Mouse (Mus musculus): ENCODE measurements at regions not wholly inside any gene's neighbourhood (a gene's known extent, or its start where the extent isn't known, plus 50 kb on each side); places are given as distances from the start of the nearest gene placed in this dataset.
A peak's percentile ranks its signal among the peaks of the same experiment; 100 is the strongest.

DNA sequence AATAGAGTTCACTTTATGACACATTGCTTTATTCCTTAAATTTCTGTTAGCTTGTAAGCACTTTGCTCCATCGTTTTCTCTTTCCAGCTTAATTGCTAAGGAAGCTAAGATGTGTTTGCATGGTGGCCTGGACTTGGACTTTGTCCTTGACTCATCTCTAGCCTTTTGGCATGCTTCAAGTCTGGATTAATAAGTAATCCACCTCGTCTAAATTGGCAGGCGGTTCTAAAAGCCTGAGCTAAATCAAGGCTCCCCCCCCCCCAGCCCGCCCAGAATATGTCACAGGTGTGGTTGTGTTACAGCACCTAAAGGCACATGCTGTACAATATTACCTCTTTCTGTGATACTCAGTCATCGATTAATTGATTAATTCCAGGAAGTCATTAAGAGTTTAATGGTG is 94.7 kb upstream of the Slc13a1 start:
- DNase-seq, result peak; percentile 4 to 24

DNA sequence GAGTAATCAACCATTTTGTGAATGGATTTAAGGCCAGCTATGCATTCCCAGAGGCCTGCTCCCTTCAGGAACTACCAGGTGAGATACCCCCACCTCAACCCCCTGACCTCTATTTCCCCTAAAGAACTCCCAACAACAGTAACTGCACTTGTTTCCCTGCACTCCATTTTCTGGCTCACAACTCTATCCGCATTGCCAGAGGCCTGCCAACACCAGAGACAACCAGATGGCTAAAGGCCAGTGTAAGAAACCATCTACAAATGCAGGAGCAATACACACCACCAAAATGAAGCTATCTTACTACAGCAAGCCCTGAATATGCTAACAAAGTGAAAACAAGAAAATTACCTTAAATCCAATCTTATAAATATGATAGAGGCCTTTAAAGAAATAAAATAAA is 77.7 kb upstream of the Slc13a1 start:
- no peak for DNase-seq

DNA sequence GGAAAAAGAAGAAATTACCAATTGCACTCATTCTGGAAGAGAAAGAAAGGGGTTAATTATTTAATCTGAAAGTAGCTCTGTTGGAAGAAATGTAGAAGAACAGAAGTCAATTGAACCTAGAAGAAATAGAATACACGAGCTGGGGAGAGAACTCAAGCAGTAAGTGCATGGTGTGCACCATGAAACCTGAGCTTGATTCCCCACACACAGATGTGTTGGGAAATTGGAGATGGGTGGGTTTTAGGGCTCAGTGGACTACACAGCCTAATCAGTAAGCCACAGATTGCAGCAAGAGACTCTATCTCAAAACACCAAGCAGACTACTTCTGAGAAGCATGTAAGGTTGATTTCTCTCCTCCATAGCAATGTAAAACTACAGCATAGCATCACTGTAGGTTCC is 70.6 kb upstream of the Slc13a1 start:
- no peak for DNase-seq

DNA sequence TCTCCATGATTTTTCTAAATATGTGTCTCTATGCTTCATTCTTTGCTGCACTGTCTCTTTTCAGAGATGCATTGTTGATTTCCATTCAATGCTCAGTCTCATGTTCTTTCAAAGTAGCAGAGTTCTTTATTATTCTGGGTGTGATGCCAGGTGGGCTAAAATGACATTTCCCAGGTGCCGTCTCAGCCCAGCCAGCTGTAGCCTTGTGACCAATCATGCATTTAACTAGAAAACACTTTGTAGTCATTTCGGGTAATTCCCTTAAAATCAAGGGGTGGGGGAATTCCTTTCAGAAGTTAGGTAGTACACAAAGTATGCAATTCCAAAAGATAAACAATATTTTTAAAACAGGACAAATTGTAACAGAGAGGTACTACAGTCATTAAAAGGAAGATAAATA is 70.2 kb upstream of the Slc13a1 start:
- peak in 1 of 2 experiments; percentile 11 for DNase-seq

DNA sequence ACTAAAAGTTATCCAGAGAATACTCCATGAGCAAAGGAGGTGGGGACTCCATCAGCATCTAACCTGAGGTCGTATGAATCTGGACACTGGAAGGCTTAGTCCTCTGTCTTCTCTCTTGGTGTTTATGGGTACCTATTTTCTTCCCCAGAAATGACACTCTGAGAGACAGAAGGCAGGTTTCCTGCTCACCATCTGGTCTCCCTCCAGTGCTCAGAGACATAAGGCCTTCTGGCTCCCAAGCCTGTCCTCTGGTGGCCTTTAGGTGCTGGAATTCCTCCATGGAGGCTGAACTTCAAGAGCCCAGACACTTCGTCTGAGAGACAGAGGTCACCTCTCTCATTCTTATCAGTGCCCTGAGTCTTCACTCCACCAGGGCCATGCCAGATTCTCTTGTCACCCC is 65.7 kb upstream of the Slc13a1 start:
- DNase-seq, result no peak

DNA sequence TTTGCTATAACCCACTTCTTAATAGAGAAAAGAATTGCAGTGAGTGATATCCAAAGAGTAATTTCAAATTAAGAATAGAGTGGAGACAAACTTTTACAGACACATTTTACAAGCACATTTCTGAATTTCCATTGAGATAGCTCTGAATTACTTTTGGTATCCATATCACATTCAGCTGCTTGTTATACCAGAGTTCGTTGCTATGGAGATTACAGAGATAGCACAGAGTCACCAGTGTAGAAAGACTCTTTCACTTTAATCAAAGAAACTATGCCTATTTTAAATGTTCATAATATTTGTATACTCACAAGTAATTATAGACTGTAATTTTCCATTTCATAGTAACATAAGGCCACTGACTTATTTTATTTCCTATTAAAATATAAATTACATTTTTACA is 52.7 kb upstream of the Slc13a1 start:
- DNase-seq, result no peak

DNA sequence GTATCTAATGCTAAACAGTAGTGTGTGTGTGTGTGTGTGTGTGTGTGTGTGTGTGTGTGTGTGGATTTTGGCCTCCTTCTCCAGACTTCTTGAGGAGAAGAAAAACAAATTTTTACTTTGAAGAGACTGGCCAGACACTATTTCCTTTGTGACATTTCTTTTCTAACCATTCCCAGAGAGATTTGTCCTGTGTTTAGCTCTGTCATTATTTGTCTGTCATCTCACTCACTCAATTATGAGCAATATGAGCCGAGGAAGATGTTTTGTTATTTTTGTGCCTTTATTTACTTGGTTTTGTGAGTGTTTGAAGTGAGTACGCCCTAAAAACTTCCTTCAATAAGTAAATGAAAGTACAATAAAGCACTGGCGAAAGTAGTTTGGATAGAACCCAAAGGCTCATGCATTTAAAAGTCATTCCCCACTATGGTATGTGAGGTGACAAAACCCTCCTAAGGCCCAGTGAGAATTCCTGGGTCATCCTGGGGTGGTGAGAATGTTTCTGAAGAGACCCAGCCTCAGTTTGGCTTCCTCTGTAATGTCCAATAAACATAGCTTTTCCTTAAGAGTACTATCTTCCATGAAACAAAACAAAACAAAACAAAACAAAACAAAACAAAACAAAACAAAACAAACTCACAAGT is 52.1 kb upstream of the Slc13a1 start:
- DNase-seq, result no peak

All from kidney, postnatal 4 days (tissue).